Mouse (Mus musculus): ENCODE measurements around the gene Hoxa4. TPM values are rescaled to one million over a fixed set of nuclear protein-coding genes. Genes with fewer than 3 reads are reported as not detected.

Hoxa4 gene
- polyA plus RNA-seq, 1 experiment from 2014 or later = 3.1 TPM

DNA sequence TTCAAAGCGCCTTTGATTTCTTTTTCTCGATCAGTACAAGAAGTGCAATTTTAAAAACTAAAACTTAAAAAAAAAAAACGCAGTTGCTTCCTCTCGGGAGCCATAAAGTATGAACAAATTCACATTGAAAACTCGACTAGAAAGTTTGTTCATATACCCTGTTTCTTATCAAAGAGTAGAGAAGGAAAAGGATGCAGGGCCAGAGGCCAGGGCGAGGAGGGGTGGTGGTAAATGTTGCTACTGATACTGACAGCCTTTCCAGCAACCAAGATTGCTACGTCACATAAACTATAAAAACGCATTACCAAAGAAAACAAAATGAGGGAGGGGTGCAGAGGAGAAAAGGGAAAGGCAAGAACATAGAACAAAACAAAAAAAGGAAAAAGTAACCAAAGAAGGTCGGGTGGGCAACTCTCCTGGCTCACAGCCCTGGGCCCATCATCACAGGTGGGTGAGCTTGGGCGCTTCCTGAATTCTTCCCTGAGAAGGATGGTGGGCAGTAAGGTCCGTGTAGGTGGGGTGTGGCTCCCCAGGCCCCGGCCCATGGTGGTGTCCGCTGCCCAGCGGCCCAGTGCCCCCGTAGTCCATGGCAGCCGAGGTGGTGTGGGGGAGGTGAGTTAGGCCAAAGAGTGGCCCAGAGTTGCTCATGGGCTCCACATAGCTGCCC, 21.9 kb downstream of the Hoxa4 start:
- 16% methylated on average over 16 of the region's 16 CpGs for WGBS
- Histone ChIP-seq H3K4me1 (replicated peaks; ENCODE audit: control insufficient read depth, insufficient read depth, low read length) (peaks cover 17% of the 10 kb centered on the region), H3K4me3 (ENCODE audit: low read depth, low read length) (0 out of 2 replicates have a peak overlapping the region, but pooled peaks have one; percentile 2), H3K27ac (ENCODE audit: low read depth, low read length) (peak overlapping the region; percentile 61), H3K27me3 (replicated peaks; ENCODE audit: control insufficient read depth, insufficient read depth, low read length) (peaks cover 97% of the 10 kb centered on the region), H3K36me3 (ENCODE audit: control insufficient read depth, insufficient read depth, low read length) (no peaks in the 10 kb centered on the region), H3K9ac (ENCODE audit: low read depth, low read length) (peak overlapping the region; percentile 47; the same call in 1 of the 2 replicates), H3K9me3 (ENCODE audit: control insufficient read depth, low read length) (no peaks in the 10 kb centered on the region), H3K4me2 (peak overlapping the region; percentile 47)
- DNase-seq (ENCODE audit: low spot score) = peak; percentile 42
- ATAC-seq (replicated peaks; ENCODE audit: low FRiP score) = no peak

DNA sequence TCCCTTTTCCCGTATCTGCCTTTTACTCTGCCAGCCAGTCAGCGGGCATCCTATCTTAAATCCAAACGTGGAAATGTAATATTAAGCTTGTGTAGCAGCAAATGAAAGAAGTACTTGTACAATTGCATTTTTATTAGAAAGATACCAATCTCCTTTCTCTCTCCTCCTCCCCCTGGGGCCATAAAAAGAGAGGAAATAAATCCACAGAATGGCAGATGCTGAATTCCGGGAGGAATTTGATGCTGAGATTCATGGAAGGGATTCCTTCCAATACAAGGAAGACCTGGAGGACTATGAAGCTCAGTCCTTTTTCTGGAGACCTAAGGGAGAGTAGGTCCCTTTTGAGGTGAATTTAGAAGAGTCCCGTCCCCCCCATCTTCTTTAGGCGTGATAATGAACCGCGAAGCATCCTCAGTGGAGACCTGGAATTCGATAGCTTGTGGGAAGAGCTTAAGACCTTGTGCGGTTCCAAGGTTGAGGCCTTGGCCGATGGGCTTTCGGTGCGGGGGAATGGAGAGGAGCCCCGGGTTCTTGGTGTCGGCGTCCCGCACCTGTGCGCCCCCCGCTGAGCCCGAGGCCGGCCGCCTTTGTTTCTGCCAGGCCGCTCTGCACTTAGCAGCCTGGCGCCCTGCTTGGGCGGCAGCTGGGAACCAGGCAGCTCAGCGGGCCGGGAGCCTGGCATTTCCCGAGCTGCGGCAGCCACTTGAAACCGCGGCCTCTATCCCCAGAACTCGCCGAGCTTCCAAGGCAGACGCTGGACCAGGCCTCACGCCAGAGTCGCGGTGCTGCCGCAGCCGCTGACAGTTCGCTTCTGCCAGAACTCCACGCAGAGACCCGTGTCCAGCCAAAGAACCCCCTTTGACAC, 23.1 kb downstream of the Hoxa4 start:
- Histone ChIP-seq H3K27ac (ENCODE audit: low read depth, low read length) (peak overlapping the region; percentile 73), H3K9ac (ENCODE audit: low read depth, low read length) (peak overlapping the region; percentile 58), H3K4me3 (ENCODE audit: low read depth, low read length) (peak overlapping the region; percentile 32), H3K27me3 (replicated peaks; ENCODE audit: control insufficient read depth, insufficient read depth, low read length) (peaks cover 99% of the 10 kb centered on the region), H3K4me1 (replicated peaks; ENCODE audit: control insufficient read depth, insufficient read depth, low read length) (peaks cover 17% of the 10 kb centered on the region), H3K9me3 (ENCODE audit: control insufficient read depth, low read length) (no peaks in the 10 kb centered on the region), H3K4me2 (peak overlapping the region; percentile 55), H3K36me3 (ENCODE audit: control insufficient read depth, insufficient read depth, low read length) (no peaks in the 10 kb centered on the region)
- ATAC-seq (replicated peaks; ENCODE audit: low FRiP score) = no peak
- DNase-seq (ENCODE audit: low spot score) = peak; percentile 45
- 4% methylated on average over 42 of the region's 42 CpGs for WGBS

DNA sequence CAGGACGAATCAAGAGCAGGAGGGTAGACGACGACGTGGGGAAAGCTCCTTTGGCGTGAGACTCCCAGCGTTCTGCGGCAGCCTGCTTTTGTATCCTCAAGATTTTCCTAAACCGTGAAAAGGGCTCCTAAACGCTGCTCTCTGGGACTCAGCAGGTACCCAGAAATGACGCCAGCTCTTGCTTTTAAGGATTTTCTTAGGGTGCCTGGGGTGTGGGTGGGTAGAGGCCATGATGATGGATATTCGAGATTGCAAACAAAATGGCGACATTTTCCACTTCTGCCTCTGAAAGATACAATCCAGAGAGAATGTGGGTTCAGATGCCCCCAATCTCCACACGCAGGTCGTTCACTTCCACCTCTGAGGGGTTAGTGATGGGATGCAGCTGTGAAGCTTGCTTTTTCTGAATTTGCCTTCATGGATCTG, 23.8 kb downstream of the Hoxa4 start:
- H3K27ac ChIP-seq (ENCODE audit: low read depth, low read length) = no peak overlapping the region; the same call in 1 of the 2 replicates
- H3K4me1 ChIP-seq (replicated peaks; ENCODE audit: control insufficient read depth, insufficient read depth, low read length) = peaks cover 17% of the 10 kb centered on the region
- peak overlapping the region; percentile 55 for H3K4me2 ChIP-seq
- H3K9ac ChIP-seq (ENCODE audit: low read depth, low read length) = peak overlapping the region; percentile 15; the same call in 1 of the 2 replicates
- no peak overlapping the region; the same call in 1 of the 2 replicates for H3K4me3 ChIP-seq (ENCODE audit: low read depth, low read length)
- ATAC-seq (replicated peaks; ENCODE audit: low FRiP score) (no peak), DNase-seq (ENCODE audit: low spot score) (no peak)
- H3K27me3 ChIP-seq (replicated peaks; ENCODE audit: control insufficient read depth, insufficient read depth, low read length) = peaks cover 99% of the 10 kb centered on the region
- WGBS = 13% methylated on average over 14 of the region's 14 CpGs
- H3K9me3 ChIP-seq (ENCODE audit: control insufficient read depth, low read length) = no peaks in the 10 kb centered on the region
- H3K36me3 ChIP-seq (ENCODE audit: control insufficient read depth, insufficient read depth, low read length) = no peaks in the 10 kb centered on the region

DNA sequence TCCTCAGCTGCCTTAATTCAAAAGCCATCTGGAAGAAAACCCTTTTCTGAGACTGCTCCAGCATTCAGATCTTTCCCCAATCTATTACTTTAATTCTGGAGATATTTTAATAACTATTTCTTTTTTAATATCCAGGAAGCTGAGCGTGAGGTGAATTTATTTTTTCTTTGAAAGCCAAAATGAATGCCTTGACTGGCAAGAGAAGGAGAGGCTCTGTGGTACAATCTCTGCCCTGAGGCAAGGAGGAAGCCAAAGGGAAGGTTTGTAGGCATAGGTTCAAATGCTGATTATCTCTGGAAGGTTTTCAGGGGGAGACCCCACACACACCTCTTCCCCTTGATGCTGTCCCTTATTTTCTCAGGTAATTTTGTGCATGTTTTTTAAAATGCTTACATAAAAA, 24.4 kb downstream of the Hoxa4 start:
- H3K4me1 ChIP-seq (replicated peaks; ENCODE audit: control insufficient read depth, insufficient read depth, low read length) = peaks cover 14% of the 10 kb centered on the region
- DNase-seq (ENCODE audit: low spot score) (no peak), ATAC-seq (replicated peaks; ENCODE audit: low FRiP score) (no peak)
- H3K9ac ChIP-seq (ENCODE audit: low read depth, low read length) = no peak overlapping the region
- H3K27ac ChIP-seq (ENCODE audit: low read depth, low read length) = peak overlapping the region; percentile 78; the same call in 1 of the 2 replicates
- H3K27me3 ChIP-seq (replicated peaks; ENCODE audit: control insufficient read depth, insufficient read depth, low read length) = peaks cover 99% of the 10 kb centered on the region
- H3K4me2 ChIP-seq = peak overlapping the region; percentile 55
- no peak overlapping the region for H3K4me3 ChIP-seq (ENCODE audit: low read depth, low read length)
- no peaks in the 10 kb centered on the region for H3K36me3 ChIP-seq (ENCODE audit: control insufficient read depth, insufficient read depth, low read length)
- WGBS = 32% methylated on average over 1 of the region's 1 CpGs
- no peaks in the 10 kb centered on the region for H3K9me3 ChIP-seq (ENCODE audit: control insufficient read depth, low read length)

DNA sequence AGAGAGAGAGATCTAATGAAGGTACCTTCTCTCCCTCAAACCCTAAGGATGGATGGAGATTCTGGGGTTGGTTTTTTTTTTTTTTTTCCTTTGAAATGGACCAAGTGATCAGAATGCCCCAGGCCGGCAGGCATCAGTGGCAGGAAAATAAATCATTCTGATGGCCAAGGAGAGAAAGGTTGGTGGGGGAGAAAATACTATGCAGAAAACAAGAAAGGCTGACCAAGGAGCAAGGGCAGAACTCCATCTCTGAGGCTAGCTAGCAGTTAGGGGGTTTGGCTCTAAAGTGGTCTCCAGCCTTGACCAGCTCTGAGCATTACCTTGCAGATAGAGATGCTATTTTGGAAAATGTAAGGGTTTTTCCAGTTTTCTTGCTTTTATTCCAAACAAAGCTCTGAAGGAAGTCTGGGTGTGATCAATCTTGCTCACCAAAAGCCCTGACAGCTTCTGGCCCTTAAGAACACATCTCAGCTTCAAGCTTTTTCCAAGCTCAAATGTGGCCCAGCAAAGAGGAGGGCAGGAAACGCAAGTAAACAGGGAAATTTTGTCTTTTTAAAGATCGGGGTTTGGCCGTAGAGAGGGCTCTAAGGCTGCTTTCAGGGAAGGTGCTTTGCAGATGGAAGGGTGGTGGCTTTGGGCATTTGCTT, 25.0 kb downstream of the Hoxa4 start:
- Histone ChIP-seq H3K4me2 (peak overlapping the region; percentile 55), H3K9me3 (ENCODE audit: control insufficient read depth, low read length) (no peaks in the 10 kb centered on the region), H3K36me3 (ENCODE audit: control insufficient read depth, insufficient read depth, low read length) (no peaks in the 10 kb centered on the region), H3K9ac (ENCODE audit: low read depth, low read length) (no peak overlapping the region), H3K4me1 (replicated peaks; ENCODE audit: control insufficient read depth, insufficient read depth, low read length) (peaks cover 12% of the 10 kb centered on the region), H3K27ac (ENCODE audit: low read depth, low read length) (peak overlapping the region; percentile 78), H3K4me3 (ENCODE audit: low read depth, low read length) (no peak overlapping the region), H3K27me3 (replicated peaks; ENCODE audit: control insufficient read depth, insufficient read depth, low read length) (peaks cover 99% of the 10 kb centered on the region)
- DNase-seq (ENCODE audit: low spot score) (no peak), ATAC-seq (replicated peaks; ENCODE audit: low FRiP score) (no peak)
- WGBS = 12% methylated on average over 4 of the region's 4 CpGs

DNA sequence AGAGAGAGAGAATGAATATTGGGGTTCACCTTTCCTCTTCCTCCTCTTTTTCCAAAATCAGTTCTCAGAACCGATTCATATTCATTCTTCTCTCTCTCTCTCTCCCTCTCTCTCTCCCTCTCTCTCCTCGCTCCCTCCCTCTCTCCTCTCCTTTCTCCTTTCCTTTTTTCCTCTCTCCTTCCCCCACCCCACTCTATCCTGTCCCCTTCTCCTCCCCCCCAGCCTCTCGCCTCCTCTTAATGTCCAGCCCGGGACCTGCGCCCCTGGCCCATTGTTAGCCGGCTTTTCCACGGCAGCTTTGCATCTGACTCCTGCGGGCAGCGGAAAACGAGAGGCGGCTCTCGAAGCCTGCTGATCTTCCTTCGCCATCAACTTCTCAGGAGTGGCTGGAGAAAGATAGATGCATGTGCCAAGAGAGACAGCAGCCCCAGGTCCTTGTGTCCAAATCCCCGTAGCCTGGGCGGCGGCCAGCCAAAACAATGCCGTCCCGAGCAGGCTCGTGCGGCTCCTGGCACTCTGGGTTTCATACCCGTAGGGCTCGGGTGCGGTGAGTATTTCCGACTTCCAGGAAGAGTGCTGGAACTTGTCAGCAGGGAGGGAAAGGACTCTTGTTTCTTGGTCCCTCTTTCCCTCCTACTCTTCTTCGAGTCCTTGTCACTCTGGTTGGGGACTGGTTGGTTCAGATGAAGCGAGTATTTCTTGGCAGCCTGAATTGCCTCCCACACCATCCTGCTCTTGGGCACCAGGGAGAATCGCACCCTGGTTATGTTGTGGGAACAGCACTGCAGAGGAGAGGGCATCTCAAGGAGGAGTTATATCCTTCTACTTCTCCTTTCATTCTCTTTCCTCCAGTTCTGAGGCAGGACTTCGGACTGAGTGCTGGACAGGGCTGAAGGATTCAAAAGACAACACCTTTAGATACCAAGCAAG, 25.8 kb downstream of the Hoxa4 start:
- peak overlapping the region; percentile 48 for H3K4me2 ChIP-seq
- peaks cover 97% of the 10 kb centered on the region for H3K27me3 ChIP-seq (replicated peaks; ENCODE audit: control insufficient read depth, insufficient read depth, low read length)
- peak overlapping the region; percentile 78 for H3K27ac ChIP-seq (ENCODE audit: low read depth, low read length)
- WGBS = 2% methylated on average over 28 of the region's 28 CpGs
- no peaks in the 10 kb centered on the region for H3K36me3 ChIP-seq (ENCODE audit: control insufficient read depth, insufficient read depth, low read length)
- peak; percentile 39 for DNase-seq (ENCODE audit: low spot score)
- H3K9me3 ChIP-seq (ENCODE audit: control insufficient read depth, low read length) = no peaks in the 10 kb centered on the region
- peak overlapping the region; percentile 55 for H3K9ac ChIP-seq (ENCODE audit: low read depth, low read length)
- H3K4me1 ChIP-seq (replicated peaks; ENCODE audit: control insufficient read depth, insufficient read depth, low read length) = peaks cover 12% of the 10 kb centered on the region
- ATAC-seq (replicated peaks; ENCODE audit: low FRiP score) = no peak
- H3K4me3 ChIP-seq (ENCODE audit: low read depth, low read length) = peak overlapping the region; percentile 37

DNA sequence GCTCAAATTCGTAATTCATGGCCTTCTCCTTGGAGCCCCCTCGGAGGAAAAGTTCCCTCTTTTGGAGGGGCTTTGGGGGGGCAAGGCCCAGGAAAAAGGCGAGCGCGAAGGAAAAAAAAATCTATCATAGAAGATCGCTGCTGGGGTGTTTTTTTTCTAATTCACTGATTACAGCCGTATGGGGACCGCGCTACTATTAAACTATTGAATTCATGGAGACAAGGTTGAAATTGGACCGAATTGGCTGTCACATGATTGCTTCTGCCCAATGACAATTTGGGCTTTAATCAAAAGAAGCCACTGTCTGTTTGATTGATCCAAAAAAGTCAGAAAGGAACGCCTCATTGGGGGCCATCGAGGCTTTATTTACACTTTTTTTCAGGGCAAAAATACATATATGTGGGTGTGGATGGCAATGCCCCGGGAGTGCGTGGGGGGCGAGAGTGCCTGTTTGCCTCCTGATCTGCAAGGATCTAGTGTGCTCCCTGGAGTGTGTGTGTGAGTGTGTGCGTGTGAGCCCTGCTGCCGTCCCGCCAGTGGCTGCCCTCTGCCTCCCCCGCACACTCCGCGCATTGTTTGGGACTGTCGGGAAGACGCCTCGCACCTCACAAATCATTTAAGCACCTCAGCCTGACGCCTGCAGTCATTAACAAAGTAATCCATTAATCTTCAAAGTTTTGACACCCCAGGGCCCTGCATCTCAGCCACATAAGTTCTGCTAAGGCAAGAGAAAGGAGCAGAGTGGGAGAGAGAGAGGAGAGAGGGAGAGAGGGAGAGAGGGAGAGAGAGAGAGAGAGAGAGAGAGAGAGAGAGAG, 26.7 kb downstream of the Hoxa4 start, which contains the start of gene Hoxa2:
TSS of gene Hoxa2 (minus strand) at position 206 of the 815 bp plus-strand sequence.
- peak within 1 kb of the TSS; percentile 48 for H3K4me2 ChIP-seq
- peak within 1 kb of the TSS; percentile 55 for H3K9ac ChIP-seq (ENCODE audit: low read depth, low read length)
- H3K27me3 ChIP-seq (replicated peaks; ENCODE audit: control insufficient read depth, insufficient read depth, low read length) = peaks cover 97% of the 10 kb centered on the region
- H3K36me3 ChIP-seq (ENCODE audit: control insufficient read depth, insufficient read depth, low read length) = no peaks in the 10 kb centered on the region
- ATAC-seq (replicated peaks; ENCODE audit: low FRiP score) = no peak
- DNase-seq (ENCODE audit: low spot score) = peak; percentile 63
- no peaks in the 10 kb centered on the region for H3K9me3 ChIP-seq (ENCODE audit: control insufficient read depth, low read length)
- WGBS = 2% methylated on average over 25 of the region's 25 CpGs
- peak within 1 kb of the TSS; percentile 41 for H3K4me3 ChIP-seq (ENCODE audit: low read depth, low read length)
- peaks cover 6% of the 10 kb centered on the region for H3K4me1 ChIP-seq (replicated peaks; ENCODE audit: control insufficient read depth, insufficient read depth, low read length)
- peak within 1 kb of the TSS; percentile 86 for H3K27ac ChIP-seq (ENCODE audit: low read depth, low read length)
